Mouse (Mus musculus) urinary bladder, postnatal 10 days (tissue): ENCODE measurements around the gene Nav1.
"Not testable (repeated sequence)": the region's sequence is repeated elsewhere in the genome, so short reads cannot be mapped to it uniquely, and the experiment has no call there.

Source experiments
- DNase-seq: peaks from one replicate; pipeline ENCODE4 v3.0.0; 2022; ENCODE audit warnings: low spot score

The Nav1 gene

DNA sequence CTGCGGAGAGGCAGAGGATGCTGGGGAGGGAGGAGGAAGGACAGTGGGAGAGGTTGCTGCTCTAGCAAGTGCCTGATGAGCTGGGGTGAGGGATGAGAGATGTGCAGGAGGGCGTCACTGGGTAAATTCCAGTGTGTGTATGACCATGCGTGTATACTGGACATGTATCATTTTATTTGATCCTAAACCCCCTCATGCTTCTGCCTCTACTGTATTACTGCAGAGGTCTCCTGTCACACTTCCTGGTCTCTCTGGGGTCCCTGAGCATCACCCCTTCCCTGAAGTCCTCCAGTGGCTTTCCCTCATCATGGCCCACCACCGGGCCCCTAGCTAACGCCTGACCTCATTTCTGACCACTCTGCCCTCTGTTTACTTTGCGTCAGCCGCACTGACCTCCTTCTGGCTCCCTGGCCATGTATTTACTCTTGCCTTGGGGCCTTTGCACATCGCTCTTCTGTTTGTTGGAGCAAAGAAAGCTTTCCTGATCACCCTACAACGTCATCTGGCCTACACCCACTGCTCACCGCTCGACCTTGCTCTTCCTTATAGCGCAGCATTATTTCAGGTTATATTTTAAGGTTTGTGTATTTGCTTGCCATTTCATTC lies 91.4 kb downstream of the Nav1 start:
- no peak for DNase-seq

- no peak for DNase-seq
These were observed 92.0 kb downstream of the Nav1 start for GRCm38 (mm10) chr1:135514913-135515632.

DNA sequence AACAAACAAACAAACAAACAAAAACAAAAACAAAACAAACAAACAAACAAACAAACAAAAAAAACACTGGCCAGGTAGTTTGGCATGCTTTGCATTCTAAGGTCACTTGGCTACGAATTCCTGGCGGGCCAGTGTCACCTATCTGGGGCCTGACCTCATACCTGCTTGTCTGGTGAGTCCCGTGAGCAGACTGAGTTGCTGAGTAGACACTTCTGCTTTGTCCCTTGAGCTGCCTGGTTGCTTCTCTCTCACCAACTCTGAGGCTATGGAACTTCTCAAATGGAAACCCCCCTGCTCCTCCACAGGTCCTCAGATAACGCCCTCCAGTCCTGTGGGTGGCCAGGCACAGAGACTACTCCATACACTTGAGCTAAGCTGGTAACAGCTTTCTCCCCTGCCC lies 93.0 kb downstream of the Nav1 start:
- DNase-seq = no peak

DNA sequence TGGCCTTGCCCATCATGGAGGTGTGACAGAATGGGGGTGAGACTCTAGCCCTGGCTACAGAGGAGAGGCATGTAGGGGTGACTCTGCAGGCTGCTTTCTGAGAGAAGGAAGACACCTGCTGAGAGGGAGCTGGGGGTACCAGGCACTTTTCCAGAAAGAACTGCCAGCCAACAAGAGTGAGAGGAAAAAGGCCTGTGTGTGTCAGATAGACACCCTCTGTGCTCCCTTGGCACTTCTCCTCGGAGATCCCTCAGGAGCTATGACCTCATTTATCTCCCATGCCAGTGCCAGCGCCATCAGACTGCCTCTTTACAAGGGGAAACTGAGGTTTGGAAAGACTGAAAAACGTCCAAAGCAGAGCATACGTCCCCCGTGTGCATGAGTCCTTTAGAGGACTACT lies 93.6 kb downstream of the Nav1 start:
- DNase-seq = no peak

DNA sequence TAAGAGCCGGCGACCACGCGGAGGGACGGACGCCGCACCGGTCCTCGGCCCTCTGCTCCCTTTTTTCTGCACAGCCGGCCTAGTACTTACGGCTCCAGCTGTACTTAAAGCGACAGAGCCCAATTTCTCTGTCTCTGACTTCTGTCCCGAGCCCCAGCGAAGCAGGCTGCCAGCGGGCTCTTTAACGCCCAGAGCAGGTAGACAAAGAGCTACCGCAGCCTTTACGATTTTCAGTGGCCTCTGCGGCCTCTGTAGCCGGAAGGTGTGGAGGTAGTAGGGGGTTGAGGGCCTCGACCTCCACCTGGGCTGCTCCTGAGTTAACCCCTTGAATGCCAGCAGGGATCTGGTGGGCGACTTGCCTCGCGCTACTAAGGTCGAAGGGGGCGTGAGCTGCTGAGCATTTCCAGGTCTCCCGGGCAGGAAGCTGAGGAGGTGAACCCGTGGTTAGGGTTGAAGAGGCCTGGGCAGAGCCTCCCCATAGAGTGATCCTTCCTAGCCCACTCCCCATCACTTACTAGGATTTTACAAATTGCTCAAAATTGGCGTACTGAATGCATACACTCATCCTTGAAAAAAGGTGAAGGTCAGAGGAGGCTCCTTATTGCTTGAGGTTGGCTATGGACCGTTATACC lies 96.6 kb downstream of the Nav1 start:
- no peak for DNase-seq

DNA sequence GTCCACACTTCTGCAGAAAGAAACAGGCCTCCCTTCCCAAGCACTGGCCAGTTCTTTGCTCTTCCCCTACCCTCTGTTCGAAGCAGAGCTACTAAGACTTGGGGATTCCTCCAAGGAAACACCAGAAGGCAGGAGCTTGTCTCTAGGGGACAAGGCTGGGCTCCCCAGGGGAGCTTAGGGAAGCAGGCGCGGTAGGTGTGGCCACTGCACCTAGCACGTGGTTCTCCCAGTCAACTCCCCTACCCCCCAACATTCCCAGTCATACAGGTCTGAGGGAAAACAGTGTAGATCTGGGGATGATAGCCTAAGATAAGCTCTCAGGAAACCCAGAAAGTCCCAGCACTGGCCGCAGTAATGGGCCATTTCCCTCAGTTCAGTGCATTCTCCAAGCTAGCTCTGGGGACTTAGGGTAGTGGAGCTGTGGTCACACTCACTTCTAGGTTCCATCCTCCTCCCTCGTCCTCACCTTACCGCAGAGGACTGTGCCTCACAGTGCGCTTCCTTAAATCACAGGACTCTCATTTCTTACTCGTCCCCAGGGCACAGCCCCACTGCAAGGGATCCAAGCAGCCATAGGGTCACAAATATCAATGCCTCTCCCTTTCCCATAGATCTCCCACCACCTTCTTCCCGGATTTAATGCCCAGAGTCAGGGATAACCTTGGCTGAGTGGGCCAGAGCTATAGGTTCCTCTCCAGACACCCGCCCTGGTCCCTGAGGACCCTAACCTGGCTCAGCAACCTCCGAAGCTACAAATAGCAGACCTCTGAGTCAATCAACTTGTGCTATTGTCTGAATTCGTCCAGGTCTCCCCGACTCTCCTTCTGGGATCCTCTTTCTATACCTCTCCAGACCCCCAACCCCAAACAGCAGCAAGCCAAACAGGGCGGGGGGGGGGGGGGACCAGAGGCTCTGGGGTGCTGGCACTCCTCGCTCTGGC lies 97.7 kb downstream of the Nav1 start:
- DNase-seq = no peak

DNA sequence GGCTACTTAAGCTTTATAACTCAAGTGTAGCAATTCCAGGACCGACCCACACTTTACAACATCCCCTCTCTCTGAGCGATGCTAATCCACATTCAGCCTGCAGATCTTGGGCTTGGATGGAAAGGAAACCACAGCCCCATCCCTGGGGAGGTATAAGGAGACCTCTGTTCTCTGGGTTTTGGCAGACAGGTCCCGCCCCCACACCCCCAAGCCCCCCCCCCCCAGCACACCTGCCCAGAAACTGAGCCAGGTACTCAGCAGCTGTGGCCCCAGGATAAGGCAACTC lies 98.8 kb downstream of the Nav1 start:
- no peak for DNase-seq

DNA sequence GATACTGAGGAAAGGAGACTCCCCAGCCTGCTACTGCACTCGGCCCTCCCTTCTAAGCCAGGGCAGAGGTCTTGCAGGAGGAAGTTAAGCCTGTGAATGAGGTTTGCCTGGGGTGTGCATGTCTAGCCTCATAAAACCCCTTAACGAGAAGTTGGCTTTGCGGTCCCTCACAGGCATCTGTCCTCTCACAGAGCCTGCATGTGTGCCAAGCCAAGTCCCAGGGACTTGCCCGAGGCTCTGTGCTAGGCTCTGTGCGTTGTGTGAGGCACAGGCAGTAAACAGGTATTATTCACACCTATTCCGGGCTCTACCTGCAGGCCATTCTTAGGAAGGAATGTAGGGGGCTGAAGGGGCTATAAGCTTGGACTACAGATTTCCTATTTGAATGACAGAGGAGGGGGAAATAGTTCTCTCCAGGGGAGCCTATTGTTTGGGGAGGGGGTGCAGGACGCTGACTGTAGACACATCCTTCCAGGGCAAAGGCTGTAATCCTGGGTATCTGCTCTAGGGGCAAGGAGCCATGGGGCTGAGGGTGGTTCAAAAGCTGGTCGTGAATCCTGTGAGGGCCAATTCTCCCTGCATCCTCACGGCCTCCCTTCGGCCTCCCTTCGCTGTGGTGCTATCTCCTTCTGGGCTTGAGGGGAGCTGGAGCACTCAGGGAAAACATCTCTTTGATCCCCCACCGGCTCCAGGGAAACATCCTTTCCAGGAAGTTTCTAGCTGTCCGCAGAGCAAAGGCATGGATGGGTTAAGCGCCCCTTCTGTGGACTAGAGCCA lies 99.3 kb downstream of the Nav1 start:
- DNase-seq = no peak

- DNase-seq = no peak
These were observed 101.6 kb downstream of the Nav1 start for GRCm38 (mm10) chr1:135505499-135505898.

- DNase-seq = no peak
These were observed 103.7 kb downstream of the Nav1 start for GRCm38 (mm10) chr1:135503436-135503835.

DNA sequence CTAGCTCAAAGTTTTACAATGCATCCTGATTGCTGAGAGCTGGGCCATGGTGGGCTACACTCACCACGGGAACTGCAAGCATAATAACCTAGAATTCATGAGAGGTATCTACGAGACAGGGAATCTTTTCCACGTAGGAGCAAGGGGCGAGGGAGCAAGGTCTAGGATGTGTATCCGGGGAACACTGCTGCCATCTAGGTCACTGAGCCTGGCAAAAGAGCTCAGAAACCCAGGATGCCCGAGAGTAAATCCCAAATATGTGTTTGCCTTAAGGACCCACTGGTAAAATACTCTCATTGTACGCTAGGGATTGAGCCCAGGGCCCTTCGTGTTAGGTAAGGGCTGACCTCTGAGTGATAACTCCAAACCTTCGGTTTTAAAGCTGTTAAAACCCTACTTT lies 104.3 kb downstream of the Nav1 start:
- DNase-seq = no peak

GRCm38 (mm10) chr1:135502135-135502534 lies 105.0 kb downstream of the Nav1 start:
- DNase-seq = no peak

DNA sequence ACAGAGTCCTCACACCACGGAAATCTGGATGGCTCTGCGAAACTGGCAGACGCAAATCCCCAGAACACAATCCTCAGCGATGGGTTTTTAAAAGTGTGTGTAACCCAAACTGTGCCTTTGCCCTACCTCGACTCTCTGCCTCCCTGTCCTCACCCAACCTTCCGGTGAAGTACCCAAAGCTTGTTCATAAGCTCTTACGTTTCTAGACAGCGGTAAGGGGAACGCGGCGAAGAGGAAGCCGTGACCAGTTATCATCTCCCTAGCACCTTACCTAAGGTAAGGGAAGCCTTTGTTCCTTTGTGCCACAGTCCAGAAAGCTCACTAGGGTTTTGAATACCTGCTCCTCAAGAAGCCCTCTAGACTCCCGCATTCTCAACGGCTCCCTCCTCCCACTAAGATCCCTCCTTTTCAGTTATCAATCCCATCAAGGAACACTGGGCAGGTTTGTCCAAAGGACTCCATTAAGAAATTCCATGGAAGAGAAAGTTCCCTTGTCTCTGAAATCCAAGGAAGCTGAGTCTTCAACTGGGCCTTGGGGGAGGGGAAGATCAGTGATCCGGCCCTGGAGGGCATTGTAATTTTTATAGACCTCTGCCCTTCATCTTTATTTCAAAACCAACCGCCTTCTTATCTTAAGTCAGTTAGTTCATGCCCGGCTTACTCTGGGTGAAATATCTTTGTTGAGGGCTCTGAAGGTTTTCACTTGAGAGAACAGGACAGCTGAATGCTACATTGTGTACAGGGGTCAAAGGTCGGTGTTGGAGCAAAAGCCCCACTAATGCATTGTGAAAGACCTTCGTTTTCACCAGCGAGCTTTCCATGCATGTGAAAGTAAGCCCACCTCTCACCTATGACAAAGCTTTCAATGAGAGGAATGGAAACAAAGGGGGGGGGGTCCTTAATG lies 108.4 kb downstream of the Nav1 start:
- no peak for DNase-seq

DNA sequence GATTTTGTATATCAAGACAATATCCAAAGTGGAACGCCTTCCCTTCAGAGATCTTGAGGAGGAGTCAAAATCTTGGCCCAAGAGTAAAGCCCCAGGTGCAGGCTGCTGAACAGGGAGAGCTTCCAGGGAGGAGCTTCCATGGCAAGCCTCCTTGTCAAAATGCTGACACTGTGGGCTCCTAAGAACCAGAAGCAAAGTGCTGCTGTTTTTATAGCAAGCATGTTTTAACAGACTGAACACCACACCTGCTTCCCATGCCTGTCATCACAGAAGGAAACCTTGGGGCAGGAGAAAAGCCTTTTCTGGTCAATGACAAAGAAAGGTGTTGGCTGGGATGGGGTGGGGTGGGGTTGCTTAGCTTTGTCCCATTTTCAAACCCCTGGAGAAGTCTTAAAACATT lies 112.0 kb downstream of the Nav1 start:
- no peak for DNase-seq

DNA sequence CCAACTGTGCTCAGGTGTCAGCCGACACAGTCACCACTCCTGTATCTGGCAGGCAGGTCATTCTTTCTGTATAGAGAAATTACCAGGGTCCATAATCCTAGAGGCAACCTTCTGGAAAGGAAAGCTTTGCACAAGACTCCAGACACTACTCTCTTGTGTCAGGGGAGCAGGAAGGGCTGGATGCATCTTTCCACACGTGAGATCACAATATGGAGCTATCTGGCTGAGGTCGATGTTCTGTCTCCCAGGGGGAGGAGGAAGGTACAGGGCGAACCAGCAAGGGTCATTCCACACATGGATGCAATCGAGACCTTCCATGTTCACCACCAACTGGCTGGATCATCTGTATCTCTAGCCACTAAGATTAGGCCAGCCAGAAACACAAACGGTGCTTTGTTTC lies 113.2 kb downstream of the Nav1 start:
- no peak for DNase-seq

GRCm38 (mm10) chr1:135492406-135492805 lies 114.7 kb downstream of the Nav1 start:
- no peak for DNase-seq

GRCm38 (mm10) chr1:135490931-135491666 lies 116.0 kb downstream of the Nav1 start:
- no peak for DNase-seq

GRCm38 (mm10) chr1:135488879-135489278 lies 118.2 kb downstream of the Nav1 start:
- DNase-seq = no peak

- DNase-seq = no peak
These were observed 121.9 kb downstream of the Nav1 start for GRCm38 (mm10) chr1:135485179-135485578.

GRCm38 (mm10) chr1:135484503-135485051 lies 122.5 kb downstream of the Nav1 start:
- not testable (repeated sequence) for DNase-seq
